Comparison of ENCODE assay signal across 8 mouse cellular contexts in genomic region chr2:25193330-25193770, GRCm38 (mm10). TPM values are rescaled to one million over a fixed set of nuclear protein-coding genes. Genes with fewer than 3 reads are reported as not detected.
DNase-seq lines count a peak whose midpoint lies in the region; ATAC-seq lines count a peak whose summit lies in the region.

No protein-coding gene starts in this region.

- H3K9ac ChIP-seq in hindbrain, embryonic 13.5 days = 0 out of 2 replicates have a peak overlapping the region, but pooled peaks have one; percentile 8

- WGBS in hindbrain, embryonic 13.5 days = 2% methylated on average over 6 of the region's 6 CpGs

- no peak overlapping the region for H3K4me3 ChIP-seq in hindbrain, embryonic 13.5 days

- no peak overlapping the region for H3K4me2 ChIP-seq in hindbrain, embryonic 13.5 days

- H3K9me3 ChIP-seq in hindbrain, embryonic 13.5 days = no peaks in the 10 kb centered on the region

- ATAC-seq in hindbrain, embryonic 13.5 days (ENCODE audit: low FRiP score) = peak; percentile 79

- DNase-seq in NIH3T3 (ENCODE audit: low read depth) = peak; percentile 94
- DNase-seq in cerebellum, adult 9-10 months = peak; percentile 90
- DNase-seq in frontal cortex, adult 2 months (ENCODE audit: extremely low spot score in 1 of 2, low spot score in 1 of 2) = peak; percentile 71 to 90
- DNase-seq in layer of hippocampus, postnatal 25 days (ENCODE audit: extremely low spot score in 1 of 2, low spot score in 1 of 2) = peak; percentile 56 to 82
- peak; percentile 95 for DNase-seq in lung, postnatal 36 days
- DNase-seq in retina, postnatal 7 days (ENCODE audit: low read depth, low spot score) = peak; percentile 78
- DNase-seq in urinary bladder, postnatal 25 days (ENCODE audit: low spot score) = peak; percentile 72

- H3K36me3 ChIP-seq in hindbrain, embryonic 13.5 days = peaks cover 7% of the 10 kb centered on the region

- no peak overlapping the region for H3K27ac ChIP-seq in hindbrain, embryonic 13.5 days

- peaks cover 12% of the 10 kb centered on the region for H3K4me1 ChIP-seq in hindbrain, embryonic 13.5 days (replicated peaks)

- peaks cover 42% of the 10 kb centered on the region for H3K27me3 ChIP-seq in hindbrain, embryonic 13.5 days

RNA-seq across cellular contexts. Expression of gene Tor4a, which starts 3.3 kb away (rescaled TPM):
- polyA plus RNA-seq in frontal cortex, adult 2 months (2012; rRNA removed) = 2.6 and 3.0 TPM in 2 replicates
- polyA plus RNA-seq in hindbrain, embryonic 13.5 days (2015; fragmentation: Nextera tagmentation; extraction: Ambion mirVana) = 1.6 and 1.9 TPM in 2 replicates
- total RNA-seq in layer of hippocampus, postnatal 25 days (2021) = 1 to 10 TPM; 1.5 TPM

RNA-seq across cellular contexts. Expression of gene Nrarp, which starts 12.8 kb away (rescaled TPM):
- 38.7 and 39.1 TPM in 2 replicates for polyA plus RNA-seq in frontal cortex, adult 2 months (2012; rRNA removed)
- polyA plus RNA-seq in hindbrain, embryonic 13.5 days (2015; fragmentation: Nextera tagmentation; extraction: Ambion mirVana) = 21.4 and 24.6 TPM in 2 replicates
- total RNA-seq in layer of hippocampus, postnatal 25 days (2021) = 10 to 100 TPM; 27.5 to 35.7 TPM

RNA-seq across cellular contexts. Expression of gene Nelfb, which starts 17.9 kb away (rescaled TPM):
- 60.2 and 65.6 TPM in 2 replicates for polyA plus RNA-seq in frontal cortex, adult 2 months (2012; rRNA removed)
- polyA plus RNA-seq in hindbrain, embryonic 13.5 days (2015; fragmentation: Nextera tagmentation; extraction: Ambion mirVana) = 98.3 and 104 TPM in 2 replicates
- 10 to 100 TPM; 55.8 to 58.9 TPM for total RNA-seq in layer of hippocampus, postnatal 25 days (2021)

RNA-seq across cellular contexts. Expression of gene Stpg3, which starts 21.1 kb away (rescaled TPM):
- 0.06 and 0.15 TPM in 2 replicates for polyA plus RNA-seq in frontal cortex, adult 2 months (2012; rRNA removed)
- not detected in 2 replicates for polyA plus RNA-seq in hindbrain, embryonic 13.5 days (2015; fragmentation: Nextera tagmentation; extraction: Ambion mirVana)
- total RNA-seq in layer of hippocampus, postnatal 25 days (2021) = under 1 TPM in 1 of 2 experiments, not detected in 1; 0.32 TPM

RNA-seq across cellular contexts. Expression of gene Fam166a, which starts 25.2 kb away (rescaled TPM):
- polyA plus RNA-seq in frontal cortex, adult 2 months (2012; rRNA removed) = 0.16 and 0.19 TPM in 2 replicates
- polyA plus RNA-seq in hindbrain, embryonic 13.5 days (2015; fragmentation: Nextera tagmentation; extraction: Ambion mirVana) = 0.40 and 1.3 TPM in 2 replicates
- total RNA-seq in layer of hippocampus, postnatal 25 days (2021) = under 1 TPM in 1 of 2 experiments, not detected in 1; 0.59 TPM
